Mouse (Mus musculus) lung, postnatal 0 days (tissue): ENCODE measurements around the gene Gp9.

Experiments
- CTCF ChIP-seq: IDR thresholded peaks from 2 replicates; pipeline ENCODE4 v1.5.1; 2016; ENCODE audit warnings: antibody characterized with exemption, mild to moderate bottlenecking
- EP300 ChIP-seq: IDR thresholded peaks from 2 replicates; pipeline ENCODE4 v1.6.1; 2016; ENCODE audit warnings: antibody characterized with exemption, mild to moderate bottlenecking, control low read depth

- TF ChIP-seq EP300 (no peak), CTCF (no peak)
Observed at GRCm38 (mm10) chr6:87740496-87740895, 37.4 kb upstream of the Gp9 start.
